Mouse (Mus musculus) spleen, adult 2 months (tissue): ENCODE measurements around the gene Gpha2.

Experiments used
- CTCF ChIP-seq: fragments of 200-500 bp; IDR thresholded peaks from 2 replicates; pipeline ENCODE4 v1.5.1; 2011; ENCODE audit warnings: mild to moderate bottlenecking, inconsistent platforms; ENCODE audit not compliant: insufficient read depth, insufficient read length, insufficient replicate concordance; ENCODE audit errors: extremely low read depth
- POLR2A ChIP-seq: fragments of 200-500 bp; IDR thresholded peaks from 2 replicates; pipeline ENCODE4 v1.6.1; 2011; ENCODE audit warnings: low read depth, low read length, inconsistent platforms

DNA sequence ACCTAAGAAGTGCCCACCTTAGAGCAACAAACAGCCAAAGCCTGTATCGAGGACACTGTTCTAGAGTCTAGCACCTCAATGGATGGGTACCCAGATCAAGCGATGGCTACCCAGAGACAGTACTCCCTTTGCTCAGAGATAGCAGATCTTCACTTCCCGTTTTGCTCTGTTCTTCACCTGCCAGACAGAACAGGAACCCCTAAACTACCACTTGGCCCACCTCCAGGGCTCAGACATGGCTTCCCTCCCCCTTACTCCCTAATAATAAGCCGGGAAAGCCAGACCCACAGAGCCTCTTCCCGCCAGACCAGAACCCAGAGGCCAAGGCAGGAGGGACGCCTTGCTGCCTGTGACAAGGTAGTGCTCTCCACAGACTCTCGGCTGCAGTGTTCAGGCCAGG is 10.7 kb downstream of the Gpha2 start:
- TF ChIP-seq CTCF (no peak), POLR2A (no peak)
